Mouse (Mus musculus): ENCODE results near the gene Yeats2. TPM values are rescaled to one million over a fixed set of nuclear protein-coding genes. Genes with fewer than 3 reads are reported as not detected.
A peak's percentile ranks its signal among the peaks of the same experiment; 100 is the strongest.
"Not testable (repeated sequence)": the region's sequence is repeated elsewhere in the genome, so short reads cannot be mapped to it uniquely, and the experiment has no call there.

Gene Yeats2
- polyA plus RNA-seq, 1 experiment from 2014 or later, result 31.4 TPM

DNA sequence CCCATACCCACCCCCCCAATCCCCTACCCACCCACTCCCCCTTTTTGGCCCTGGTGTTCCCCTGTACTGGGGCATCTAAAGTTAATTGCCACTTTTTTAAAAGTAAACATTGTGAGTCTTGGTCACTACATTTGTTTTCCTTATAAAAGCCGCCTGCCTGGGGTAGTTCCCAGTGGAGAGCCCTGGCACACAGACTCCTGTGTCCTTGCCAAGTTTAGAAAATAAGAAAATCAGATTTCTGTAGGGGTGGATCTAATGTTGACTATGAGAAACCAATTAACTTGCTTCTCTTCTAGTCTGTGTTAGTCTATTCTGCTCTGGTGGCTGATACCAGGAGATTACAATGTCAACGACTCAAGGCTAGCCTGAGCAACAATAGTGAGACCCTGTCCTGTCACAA is 28.2 kb upstream of the Yeats2 start:
- H3K36me3 ChIP-seq (ENCODE audit: control insufficient read depth, insufficient read depth, low read length), result peaks cover 13% of the 10 kb centered on the region

DNA sequence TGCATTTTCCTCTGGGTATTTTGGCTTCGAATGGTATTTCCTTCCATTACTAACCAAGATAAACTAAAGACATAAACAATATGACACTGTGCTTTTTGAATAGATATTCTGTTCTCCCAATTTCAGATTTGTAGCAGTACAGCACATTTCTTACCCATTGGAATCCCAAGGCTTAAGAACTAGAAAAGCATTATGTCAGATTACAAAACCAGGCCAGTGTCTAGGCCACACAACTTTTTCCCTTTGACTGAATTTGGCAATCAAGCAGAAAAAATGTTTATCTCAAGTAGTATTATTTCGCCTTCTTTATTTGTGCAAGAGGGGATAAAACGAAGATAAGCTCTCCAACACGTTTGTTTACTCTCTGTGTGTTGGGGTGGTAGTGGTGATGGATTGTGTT is 24.8 kb upstream of the Yeats2 start:
- Histone ChIP-seq H3K4me3 (ENCODE audit: low read depth, low read length) (no peak overlapping the region), H3K27me3 (ENCODE audit: control insufficient read depth, insufficient read depth, low read length) (peaks cover 10% of the 10 kb centered on the region), H3K4me2 (no peak overlapping the region), H3K27ac (ENCODE audit: low read depth, low read length) (no peak overlapping the region), H3K36me3 (ENCODE audit: control insufficient read depth, insufficient read depth, low read length) (peaks cover 5% of the 10 kb centered on the region; the same call in 1 of the 2 replicates), H3K4me1 (ENCODE audit: control insufficient read depth, insufficient read depth, low read length) (peaks cover 7% of the 10 kb centered on the region), H3K9me3 (ENCODE audit: control insufficient read depth, low read length) (no peaks in the 10 kb centered on the region), H3K9ac (ENCODE audit: low read length) (no peak overlapping the region)
- DNase-seq (ENCODE audit: low spot score, missing footprints) (no peak), ATAC-seq (ENCODE audit: low FRiP score) (no peak)
- WGBS, result 82% methylated on average over 4 of the region's 4 CpGs

More for the DNA sequence above, 28.2 kb upstream of the Yeats2 start:
- H3K4me3 ChIP-seq (ENCODE audit: low read depth, low read length), result no peak overlapping the region
- H3K27ac ChIP-seq (ENCODE audit: low read depth, low read length), result no peak overlapping the region
- H3K9me3 ChIP-seq (ENCODE audit: control insufficient read depth, low read length), result no peaks in the 10 kb centered on the region
- ATAC-seq (ENCODE audit: low FRiP score) (no peak), DNase-seq (ENCODE audit: low spot score, missing footprints) (no peak)
- H3K4me2 ChIP-seq, result no peak overlapping the region
- no peak overlapping the region for H3K9ac ChIP-seq (ENCODE audit: low read length)
- peaks cover 6% of the 10 kb centered on the region for H3K27me3 ChIP-seq (ENCODE audit: control insufficient read depth, insufficient read depth, low read length)
- WGBS, result 86% methylated on average over 2 of the region's 2 CpGs
- peaks cover 3% of the 10 kb centered on the region for H3K4me1 ChIP-seq (ENCODE audit: control insufficient read depth, insufficient read depth, low read length)

DNA sequence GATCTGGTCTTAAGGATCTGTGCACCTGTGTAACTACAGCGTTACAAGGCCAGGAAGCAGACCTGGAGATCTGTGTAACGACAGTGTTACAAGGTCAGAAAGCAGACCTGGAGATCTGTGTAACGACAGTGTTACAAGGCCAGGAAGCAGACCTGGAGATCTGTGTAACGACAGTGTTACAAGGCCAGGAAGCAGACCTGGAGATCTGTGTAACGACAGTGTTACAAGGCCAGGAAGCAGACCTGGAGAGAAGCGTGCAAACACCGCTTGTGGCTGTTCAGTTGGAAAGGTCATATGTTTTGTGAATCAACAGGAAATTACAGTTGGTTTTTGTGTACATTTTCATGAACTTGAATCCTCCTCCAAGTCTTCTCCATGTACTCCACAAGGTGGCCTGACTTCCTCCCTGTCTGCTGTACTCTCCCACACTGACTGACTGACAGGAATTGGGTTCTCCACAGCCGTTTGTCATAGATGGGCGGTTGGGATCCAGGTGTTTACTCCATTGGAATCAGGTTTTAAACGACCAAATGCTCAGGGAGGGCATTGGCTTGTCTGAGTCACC is 14.5 kb upstream of the Yeats2 start:
- not testable (repeated sequence) for ATAC-seq (ENCODE audit: low FRiP score); DNase-seq (ENCODE audit: low spot score, missing footprints); H3K4me1 ChIP-seq (ENCODE audit: control insufficient read depth, insufficient read depth, low read length); H3K9ac ChIP-seq (ENCODE audit: low read length); H3K9me3 ChIP-seq (ENCODE audit: control insufficient read depth, low read length); H3K4me2 ChIP-seq; H3K27me3 ChIP-seq (ENCODE audit: control insufficient read depth, insufficient read depth, low read length); H3K4me3 ChIP-seq (ENCODE audit: low read depth, low read length); H3K27ac ChIP-seq (ENCODE audit: low read depth, low read length); H3K36me3 ChIP-seq (ENCODE audit: control insufficient read depth, insufficient read depth, low read length)
- 90% methylated on average over 10 of the region's 10 CpGs for WGBS

- Histone ChIP-seq H3K4me2 (no peak overlapping the region), H3K36me3 (ENCODE audit: control insufficient read depth, insufficient read depth, low read length) (no peaks in the 10 kb centered on the region), H3K9ac (ENCODE audit: low read length) (no peak overlapping the region), H3K9me3 (ENCODE audit: control insufficient read depth, low read length) (no peaks in the 10 kb centered on the region), H3K27me3 (ENCODE audit: control insufficient read depth, insufficient read depth, low read length) (no peaks in the 10 kb centered on the region), H3K27ac (ENCODE audit: low read depth, low read length) (no peak overlapping the region), H3K4me1 (ENCODE audit: control insufficient read depth, insufficient read depth, low read length) (0 out of 2 replicates have a peak, but pooled peaks cover 5% of the 10 kb centered on the region), H3K4me3 (ENCODE audit: low read depth, low read length) (no peak overlapping the region)
- 41% methylated on average over 2 of the region's 2 CpGs for whole genome bisulfite sequencing
- peak; percentile 52; the same call in 1 of the 2 replicates for ATAC-seq (ENCODE audit: low FRiP score)
- DNase-seq (ENCODE audit: low spot score, missing footprints), result peak; percentile 80
Observed at GRCm38 (mm10) chr16:20130397-20130796, 10.5 kb upstream of the Yeats2 start.

GRCm38 (mm10) chr16:20144568-20144967 is 3.7 kb downstream of the Yeats2 start:
- Histone ChIP-seq H3K4me3 (ENCODE audit: low read depth, low read length) (no peak overlapping the region), H3K9me3 (ENCODE audit: control insufficient read depth, low read length) (no peaks in the 10 kb centered on the region), H3K36me3 (ENCODE audit: control insufficient read depth, insufficient read depth, low read length) (no peaks in the 10 kb centered on the region), H3K27ac (ENCODE audit: low read depth, low read length) (no peak overlapping the region), H3K4me1 (ENCODE audit: control insufficient read depth, insufficient read depth, low read length) (peaks cover 11% of the 10 kb centered on the region), H3K4me2 (no peak overlapping the region), H3K27me3 (ENCODE audit: control insufficient read depth, insufficient read depth, low read length) (no peaks in the 10 kb centered on the region), H3K9ac (ENCODE audit: low read length) (no peak overlapping the region)
- ATAC-seq (ENCODE audit: low FRiP score), result no peak
- WGBS, result 90% methylated on average over 3 of the region's 3 CpGs
- no peak for DNase-seq (ENCODE audit: low spot score, missing footprints)

GRCm38 (mm10) chr16:20151991-20152390 is 11.1 kb downstream of the Yeats2 start:
- no peak overlapping the region for H3K4me2 ChIP-seq
- H3K9ac ChIP-seq (ENCODE audit: low read length), result no peak overlapping the region
- H3K36me3 ChIP-seq (ENCODE audit: control insufficient read depth, insufficient read depth, low read length), result peaks cover 9% of the 10 kb centered on the region
- no peak for ATAC-seq (ENCODE audit: low FRiP score)
- no peak overlapping the region for H3K4me3 ChIP-seq (ENCODE audit: low read depth, low read length)
- 94% methylated on average over 5 of the region's 5 CpGs for WGBS
- H3K27ac ChIP-seq (ENCODE audit: low read depth, low read length), result no peak overlapping the region
- no peak for DNase-seq (ENCODE audit: low spot score, missing footprints)
- no peaks in the 10 kb centered on the region for H3K9me3 ChIP-seq (ENCODE audit: control insufficient read depth, low read length)
- no peaks in the 10 kb centered on the region for H3K27me3 ChIP-seq (ENCODE audit: control insufficient read depth, insufficient read depth, low read length)
- no peaks in the 10 kb centered on the region for H3K4me1 ChIP-seq (ENCODE audit: control insufficient read depth, insufficient read depth, low read length)

- H3K27ac ChIP-seq (ENCODE audit: low read depth, low read length), result no peak overlapping the region
- ATAC-seq (ENCODE audit: low FRiP score) (no peak), DNase-seq (ENCODE audit: low spot score, missing footprints) (no peak)
- no peak overlapping the region for H3K9ac ChIP-seq (ENCODE audit: low read length)
- H3K4me1 ChIP-seq (ENCODE audit: control insufficient read depth, insufficient read depth, low read length), result no peaks in the 10 kb centered on the region
- H3K27me3 ChIP-seq (ENCODE audit: control insufficient read depth, insufficient read depth, low read length), result no peaks in the 10 kb centered on the region
- H3K36me3 ChIP-seq (ENCODE audit: control insufficient read depth, insufficient read depth, low read length), result peaks cover 12% of the 10 kb centered on the region
- whole genome bisulfite sequencing, result 76% methylated on average over 3 of the region's 3 CpGs
- H3K4me3 ChIP-seq (ENCODE audit: low read depth, low read length), result no peak overlapping the region
- H3K4me2 ChIP-seq, result no peak overlapping the region
- no peaks in the 10 kb centered on the region for H3K9me3 ChIP-seq (ENCODE audit: control insufficient read depth, low read length)
Observed at GRCm38 (mm10) chr16:20153742-20154141, 12.9 kb downstream of the Yeats2 start.

DNA sequence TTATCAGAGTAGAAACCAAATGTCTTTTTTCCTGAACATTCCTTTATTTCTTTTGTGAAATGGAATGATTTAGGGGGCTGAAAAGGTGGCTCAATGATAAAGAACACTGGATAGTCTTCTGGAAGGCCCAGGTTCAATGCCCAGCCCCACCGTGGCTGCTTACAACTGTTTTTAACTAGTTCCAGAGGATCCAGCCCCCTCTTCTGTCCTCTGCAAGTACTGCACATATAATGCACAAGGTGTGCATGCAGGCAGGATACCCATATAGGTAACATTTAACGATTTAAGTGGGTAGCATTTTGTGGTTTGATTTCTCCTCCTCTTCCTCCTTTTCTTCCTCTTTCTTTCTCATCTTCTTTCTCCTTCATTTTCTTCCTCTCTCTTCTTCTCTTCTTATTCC is 19.3 kb downstream of the Yeats2 start:
- no peak overlapping the region for H3K9ac ChIP-seq (ENCODE audit: low read length)
- no peak for ATAC-seq (ENCODE audit: low FRiP score)
- H3K36me3 ChIP-seq (ENCODE audit: control insufficient read depth, insufficient read depth, low read length), result peaks cover 31% of the 10 kb centered on the region
- WGBS, result 78% methylated on average over 2 of the region's 2 CpGs
- no peak overlapping the region for H3K4me3 ChIP-seq (ENCODE audit: low read depth, low read length)
- no peaks in the 10 kb centered on the region for H3K27me3 ChIP-seq (ENCODE audit: control insufficient read depth, insufficient read depth, low read length)
- no peak for DNase-seq (ENCODE audit: low spot score, missing footprints)
- no peaks in the 10 kb centered on the region for H3K9me3 ChIP-seq (ENCODE audit: control insufficient read depth, low read length)
- no peaks in the 10 kb centered on the region for H3K4me1 ChIP-seq (ENCODE audit: control insufficient read depth, insufficient read depth, low read length)
- H3K27ac ChIP-seq (ENCODE audit: low read depth, low read length), result no peak overlapping the region
- no peak overlapping the region for H3K4me2 ChIP-seq

GRCm38 (mm10) chr16:20169071-20169470 is 28.2 kb downstream of the Yeats2 start:
- no peak overlapping the region for H3K4me3 ChIP-seq (ENCODE audit: low read depth, low read length)
- no peaks in the 10 kb centered on the region; the same call in 1 of the 2 replicates for H3K9me3 ChIP-seq (ENCODE audit: control insufficient read depth, low read length)
- H3K36me3 ChIP-seq (ENCODE audit: control insufficient read depth, insufficient read depth, low read length), result peaks cover 22% of the 10 kb centered on the region
- H3K4me2 ChIP-seq, result no peak overlapping the region
- no peaks in the 10 kb centered on the region for H3K4me1 ChIP-seq (ENCODE audit: control insufficient read depth, insufficient read depth, low read length)
- H3K9ac ChIP-seq (ENCODE audit: low read length), result no peak overlapping the region
- no peaks in the 10 kb centered on the region for H3K27me3 ChIP-seq (ENCODE audit: control insufficient read depth, insufficient read depth, low read length)
- no peak overlapping the region for H3K27ac ChIP-seq (ENCODE audit: low read depth, low read length)
- no peak for ATAC-seq (ENCODE audit: low FRiP score)
- WGBS, result 89% methylated on average over 3 of the region's 3 CpGs
- DNase-seq (ENCODE audit: low spot score, missing footprints), result no peak

All from midbrain, embryonic 11.5 days (tissue).